Mouse (Mus musculus) forebrain, embryonic 11.5 days (tissue): ENCODE data around the gene Hmga2. TPM values are rescaled to one million over a fixed set of nuclear protein-coding genes. Genes with fewer than 3 reads are reported as not detected.

Experiments used
- ATAC-seq: fragments of 200-750 bp; cut with Nextera tagmentation; replicated peaks from 2 replicates; pipeline ENCODE4 v1.8.0; 2017; ENCODE audit warnings: moderate TSS enrichment; ENCODE audit not compliant: low FRiP score
- DNase-seq: peaks from one replicate; pipeline ENCODE4 v3.0.0-alpha.2; 2017; ENCODE audit warnings: low spot score
- H3K27ac ChIP-seq: fragments of 300-500 bp; sonication (generic); 2 replicates; pipeline ENCODE4 v1.5.1; 2014; ENCODE audit warnings: low read depth, low read length
- H3K27me3 ChIP-seq: fragments of 300-500 bp; sonication (generic); 2 replicates; pipeline ENCODE4 v1.6.1; 2014; ENCODE audit warnings: mild to moderate bottlenecking, low read length, mixed read lengths; ENCODE audit not compliant: control insufficient read depth, insufficient read depth
- H3K36me3 ChIP-seq: fragments of 300-500 bp; sonication (generic); 2 replicates; pipeline ENCODE4 v1.6.1; 2014; ENCODE audit warnings: mild to moderate bottlenecking, low read length, moderate library complexity, mixed read lengths; ENCODE audit not compliant: control insufficient read depth, insufficient read depth
- H3K4me1 ChIP-seq: fragments of 300-500 bp; sonication (generic); replicated peaks from 2 replicates; pipeline ENCODE4 v1.6.1; 2014; ENCODE audit warnings: low read length, mixed read lengths; ENCODE audit not compliant: control insufficient read depth, insufficient read depth
- H3K4me2 ChIP-seq: fragments of 300-500 bp; sonication (generic); 2 replicates; pipeline ENCODE4 v1.6.1; 2014; ENCODE audit warnings: low read depth, mild to moderate bottlenecking, low read length, moderate library complexity, mixed read lengths; ENCODE audit not compliant: severe bottlenecking
- H3K4me3 ChIP-seq: fragments of 300-500 bp; sonication (generic); 2 replicates; pipeline ENCODE4 v1.5.1; 2014; ENCODE audit warnings: low read depth, low read length
- H3K9ac ChIP-seq: fragments of 300-500 bp; sonication (generic); 2 replicates; pipeline ENCODE4 v1.6.1; 2014; ENCODE audit warnings: low read length
- H3K9me3 ChIP-seq: fragments of 300-500 bp; sonication (generic); 2 replicates; pipeline ENCODE4 v1.6.1; 2016; ENCODE audit warnings: low read length, mixed read lengths; ENCODE audit not compliant: control insufficient read depth
- WGBS: fragments of 180-500 bp; shearing (Covaris S2); extraction: QIAGEN DNeasy Blood & Tissue Kit; methylation state at CpG from one replicate; pipeline ENCODE4 v1.1.7; 2014; 5-methylcytosine and 5-hydroxymethylcytosine counted together
- polyA plus RNA-seq: library from polyadenylated mRNA; unstranded; fragments of >200 nt; fragmentation: Nextera tagmentation; extraction: Ambion mirVana; gene quantifications from 2 replicates; pipeline ENCODE4 v1.2.1, GENCODE M21; 2014

Gene Hmga2
- 84.3 and 91.9 TPM in 2 replicates for polyA plus RNA-seq

DNA sequence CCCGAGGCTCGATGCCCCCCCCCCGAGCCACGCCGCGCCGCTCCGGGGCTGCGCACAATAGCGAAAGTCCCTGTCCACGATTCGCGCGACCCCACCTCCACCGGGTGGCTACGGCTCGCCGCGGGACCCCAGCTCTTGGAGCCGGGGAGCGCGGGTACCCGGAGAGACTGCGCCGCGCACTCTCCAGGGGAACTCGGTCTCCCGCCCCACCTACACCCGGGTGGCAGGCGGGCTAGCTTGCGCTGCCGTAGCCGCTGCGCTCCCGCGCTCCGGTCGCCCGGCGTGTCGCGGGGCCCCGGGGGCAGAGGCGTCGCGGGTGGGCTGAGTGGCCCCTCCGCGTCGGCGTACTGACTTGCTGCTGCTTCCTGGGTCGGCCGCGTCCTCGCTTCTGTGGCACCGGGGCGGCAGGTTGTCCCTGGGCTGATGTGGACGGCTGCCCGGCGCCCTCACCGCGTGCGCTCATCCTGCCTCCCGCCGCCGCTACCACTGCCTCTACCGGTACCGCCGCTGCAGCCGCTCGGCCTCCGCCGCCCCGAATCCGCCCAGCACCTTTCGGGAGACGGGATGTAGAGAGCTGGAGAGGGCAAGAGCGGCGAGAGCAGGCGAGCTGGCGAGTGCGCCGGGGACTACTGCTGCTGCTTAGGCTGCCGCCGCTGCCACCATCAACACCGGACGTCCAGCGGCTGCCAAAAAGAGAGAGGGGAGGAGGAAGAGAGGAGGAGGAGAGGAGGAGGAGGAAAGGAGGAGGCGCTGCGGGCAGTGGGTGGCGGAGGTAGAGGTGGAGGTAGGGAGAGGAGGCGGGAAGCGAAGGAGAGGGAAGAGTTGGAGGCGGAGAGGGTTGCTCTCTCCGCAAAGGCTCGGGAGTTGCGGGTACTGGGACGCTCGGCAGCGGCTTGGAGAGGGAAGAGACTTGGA, at the start of gene Hmga2:
Hmga2 (minus strand) TSS at position 869 of the 915 bp plus-strand sequence.
- under 1% methylated on average over 95 of the region's 99 CpGs for WGBS

DNA sequence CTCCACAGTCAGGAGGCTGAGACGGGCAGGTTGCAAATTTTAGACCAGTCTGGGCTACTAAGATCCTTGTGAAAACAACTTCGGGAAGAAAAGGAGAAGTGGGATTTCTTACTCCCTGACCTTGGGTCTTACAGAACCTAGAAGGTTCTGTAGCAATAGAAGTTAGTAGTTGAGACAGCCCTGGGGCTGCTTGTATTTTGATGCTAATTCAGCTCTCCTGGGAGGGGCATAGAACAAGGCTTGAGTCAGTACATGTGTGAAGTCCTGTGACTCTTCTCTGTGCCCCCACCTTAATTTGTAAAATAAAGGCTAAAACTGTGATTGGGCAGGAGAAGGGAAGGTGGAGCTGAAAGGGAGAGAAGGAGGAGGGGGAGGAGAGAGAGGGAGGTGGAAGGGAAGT, 46.7 kb upstream of the Hmga2 start:
- no peak overlapping the region for H3K9ac ChIP-seq
- no peak for DNase-seq
- no peak overlapping the region for H3K27ac ChIP-seq
- no peaks in the 10 kb centered on the region for H3K27me3 ChIP-seq
- H3K4me2 ChIP-seq, result no peak overlapping the region
- no peaks in the 10 kb centered on the region for H3K36me3 ChIP-seq
- no peaks in the 10 kb centered on the region for H3K4me1 ChIP-seq
- ATAC-seq, result no peak
- H3K9me3 ChIP-seq, result no peaks in the 10 kb centered on the region
- WGBS, result 93% methylated on average over 2 of the region's 2 CpGs
- H3K4me3 ChIP-seq, result no peak overlapping the region

More for the DNA sequence above, at the start of gene Hmga2:
- Histone ChIP-seq H3K4me2 (peak within 1 kb of the TSS; percentile 88), H3K9ac (peak within 1 kb of the TSS; percentile 100), H3K4me1 (peaks cover 6% of the 10 kb centered on the region; the same call in 1 of the 2 replicates), H3K27me3 (no peaks in the 10 kb centered on the region), H3K27ac (peak within 1 kb of the TSS; percentile 96), H3K4me3 (peak within 1 kb of the TSS; percentile 90), H3K36me3 (no peaks in the 10 kb centered on the region; the same call in 1 of the 2 replicates), H3K9me3 (no peaks in the 10 kb centered on the region)
- peak; percentile 87 for DNase-seq
- ATAC-seq, result peak; percentile 65

DNA sequence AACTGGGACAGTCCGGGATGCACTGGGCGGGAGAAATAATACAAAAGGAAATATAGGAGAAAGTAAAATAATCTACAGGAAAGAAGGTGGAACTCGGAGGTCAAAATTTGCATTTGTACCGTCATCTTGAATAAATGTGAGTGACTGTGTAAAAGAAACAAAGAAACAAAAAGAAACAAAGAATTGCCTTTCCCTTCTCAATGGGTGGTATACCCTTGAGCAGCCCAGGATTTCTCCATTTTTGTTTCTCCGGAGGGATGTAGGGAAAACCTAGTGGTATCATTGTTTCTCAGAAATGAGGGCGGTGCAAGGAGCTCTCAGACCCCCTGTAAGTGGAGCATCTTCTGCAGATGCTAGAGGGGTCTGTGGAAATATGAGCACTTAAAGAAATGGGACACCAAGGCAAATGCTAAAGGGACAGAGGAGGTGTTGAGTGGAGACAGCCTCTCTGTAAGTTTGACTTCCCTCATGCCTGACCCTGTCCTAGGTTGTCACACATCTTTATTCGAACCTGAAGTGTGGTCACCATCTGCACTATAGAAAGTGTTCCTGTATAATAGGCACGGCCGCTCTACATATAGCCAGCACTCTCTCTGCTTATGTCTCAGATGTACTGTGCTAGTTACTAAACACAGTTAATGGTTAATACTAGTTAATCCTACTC, 45.8 kb upstream of the Hmga2 start:
- ATAC-seq (no peak), DNase-seq (no peak)
- Histone ChIP-seq H3K4me2 (no peak overlapping the region), H3K9ac (no peak overlapping the region), H3K36me3 (no peaks in the 10 kb centered on the region), H3K27ac (no peak overlapping the region), H3K9me3 (no peaks in the 10 kb centered on the region), H3K27me3 (no peaks in the 10 kb centered on the region), H3K4me1 (no peaks in the 10 kb centered on the region), H3K4me3 (no peak overlapping the region)
- WGBS, result 76% methylated on average over 9 of the region's 9 CpGs

DNA sequence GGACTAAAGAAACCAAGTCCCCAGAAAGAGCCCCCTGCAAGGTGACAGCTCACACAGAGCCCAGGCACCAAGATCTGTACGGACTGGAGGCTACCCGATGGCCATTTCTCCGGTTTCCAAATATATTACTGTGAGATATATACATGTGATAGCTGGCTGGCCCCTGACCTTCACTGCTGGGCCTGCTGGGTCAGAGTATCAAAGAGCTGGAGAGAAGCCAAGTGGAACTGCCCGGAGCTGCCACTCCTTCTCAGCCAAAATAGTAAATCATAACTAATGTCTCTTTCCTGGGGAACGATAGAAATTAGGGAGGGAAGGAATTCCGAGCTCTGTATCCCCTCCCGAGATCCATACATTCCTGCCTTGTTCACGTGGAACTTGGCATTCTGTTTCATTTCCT, 40.0 kb upstream of the Hmga2 start:
- whole genome bisulfite sequencing, result 74% methylated on average over 8 of the region's 8 CpGs
- Histone ChIP-seq H3K27me3 (no peaks in the 10 kb centered on the region), H3K4me1 (no peaks in the 10 kb centered on the region), H3K9me3 (no peaks in the 10 kb centered on the region), H3K36me3 (no peaks in the 10 kb centered on the region), H3K4me2 (no peak overlapping the region), H3K4me3 (no peak overlapping the region), H3K9ac (no peak overlapping the region), H3K27ac (no peak overlapping the region)
- DNase-seq (no peak), ATAC-seq (no peak)

DNA sequence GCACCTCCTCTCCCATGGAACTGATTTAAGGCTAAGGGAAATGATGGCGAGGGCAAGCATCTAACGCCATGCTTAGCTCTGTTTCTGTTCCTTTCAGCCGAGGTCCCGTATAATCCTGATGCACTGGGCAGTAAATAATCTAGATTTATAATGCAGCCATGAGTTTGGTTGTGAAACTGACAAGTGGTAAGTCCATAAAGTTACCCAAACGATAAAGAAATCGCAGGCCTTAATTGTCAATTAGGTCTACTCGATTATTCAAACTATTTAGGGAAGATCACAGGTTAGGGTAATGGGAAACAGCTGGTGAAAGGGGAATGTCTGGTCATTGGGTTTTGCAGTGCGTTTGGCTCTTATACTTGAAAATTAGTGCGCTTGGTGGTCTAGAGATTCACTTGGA, 37.5 kb upstream of the Hmga2 start:
- Histone ChIP-seq H3K9ac (no peak overlapping the region), H3K27me3 (no peaks in the 10 kb centered on the region), H3K9me3 (no peaks in the 10 kb centered on the region), H3K36me3 (no peaks in the 10 kb centered on the region), H3K27ac (no peak overlapping the region), H3K4me3 (no peak overlapping the region), H3K4me1 (no peaks in the 10 kb centered on the region), H3K4me2 (no peak overlapping the region)
- ATAC-seq, result no peak
- WGBS, result 65% methylated on average over 9 of the region's 9 CpGs
- DNase-seq, result no peak

DNA sequence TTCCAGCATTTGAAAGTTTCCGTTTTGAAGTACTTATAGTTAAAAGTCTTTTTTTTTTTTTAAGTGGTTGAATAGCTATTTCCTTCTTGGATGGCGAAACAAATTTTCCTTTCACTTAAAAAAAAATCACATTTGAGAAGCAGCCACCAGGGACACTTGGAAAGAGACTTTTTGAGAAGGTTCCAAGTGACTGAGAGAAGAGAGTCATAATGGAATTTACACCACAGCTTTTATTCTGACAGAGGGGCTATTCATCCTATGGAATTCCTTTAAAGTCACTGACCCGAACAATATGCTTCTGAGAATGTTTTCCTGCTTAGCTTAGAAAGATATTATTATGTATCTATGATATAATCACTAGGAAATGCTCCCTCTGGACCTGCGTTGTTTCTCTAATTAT, 36.7 kb upstream of the Hmga2 start:
- H3K36me3 ChIP-seq, result no peaks in the 10 kb centered on the region
- no peaks in the 10 kb centered on the region for H3K4me1 ChIP-seq
- H3K9ac ChIP-seq, result no peak overlapping the region
- no peaks in the 10 kb centered on the region for H3K9me3 ChIP-seq
- DNase-seq (no peak), ATAC-seq (no peak)
- no peaks in the 10 kb centered on the region for H3K27me3 ChIP-seq
- no peak overlapping the region for H3K4me2 ChIP-seq
- 52% methylated on average over 4 of the region's 4 CpGs for WGBS
- H3K4me3 ChIP-seq, result no peak overlapping the region
- no peak overlapping the region for H3K27ac ChIP-seq

DNA sequence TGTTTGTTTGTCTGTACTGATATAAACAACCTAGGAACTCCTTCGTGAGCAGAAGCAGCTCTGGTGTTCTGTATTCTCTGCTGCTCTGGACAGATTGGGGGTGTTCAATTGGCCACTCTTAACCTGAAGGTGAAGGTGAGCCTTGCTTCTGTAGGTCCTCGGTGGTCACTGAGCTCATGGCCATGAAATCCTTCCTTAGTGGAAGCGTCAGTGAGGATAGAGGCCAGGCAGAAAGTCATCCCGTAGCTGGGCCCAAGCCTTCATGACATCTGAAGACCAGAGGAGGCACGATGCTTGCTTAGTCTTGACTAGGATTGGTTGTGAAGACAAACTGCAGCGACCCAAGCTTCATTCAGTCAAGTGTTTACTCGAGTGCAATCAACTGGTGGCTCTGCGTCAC, 35.9 kb upstream of the Hmga2 start:
- Histone ChIP-seq H3K4me3 (no peak overlapping the region), H3K36me3 (no peaks in the 10 kb centered on the region), H3K9ac (no peak overlapping the region), H3K27ac (no peak overlapping the region), H3K4me2 (no peak overlapping the region), H3K9me3 (no peaks in the 10 kb centered on the region), H3K4me1 (no peaks in the 10 kb centered on the region), H3K27me3 (no peaks in the 10 kb centered on the region)
- DNase-seq (no peak), ATAC-seq (no peak)
- 92% methylated on average over 8 of the region's 8 CpGs for WGBS

DNA sequence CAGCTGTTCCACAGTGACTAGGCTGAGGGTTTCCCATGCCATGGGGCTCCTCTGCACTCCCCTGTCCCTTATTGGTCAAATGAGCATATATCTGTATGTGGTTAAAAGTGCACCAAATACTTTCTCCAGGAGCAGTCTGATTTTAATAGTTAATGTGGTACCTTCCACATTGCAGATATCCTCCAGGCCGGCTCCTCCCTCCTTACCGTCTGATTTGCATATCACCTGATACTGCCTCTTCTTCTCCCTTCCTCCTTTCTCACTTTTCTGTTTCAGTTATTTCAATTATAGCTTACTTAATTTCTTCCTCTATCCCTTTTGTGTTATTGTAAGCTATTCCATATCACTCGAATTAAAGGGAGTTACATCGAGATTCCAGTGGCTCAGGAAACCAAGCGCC, 27.7 kb upstream of the Hmga2 start:
- WGBS, result 92% methylated on average over 5 of the region's 5 CpGs
- ATAC-seq, result no peak
- Histone ChIP-seq H3K36me3 (no peaks in the 10 kb centered on the region), H3K27ac (no peak overlapping the region), H3K27me3 (no peaks in the 10 kb centered on the region), H3K9ac (no peak overlapping the region), H3K4me1 (no peaks in the 10 kb centered on the region), H3K4me3 (no peak overlapping the region), H3K4me2 (no peak overlapping the region), H3K9me3 (no peaks in the 10 kb centered on the region)
- no peak for DNase-seq
